Mouse (Mus musculus) Patski (cell line): ENCODE data around the gene Camta2. TPM values are rescaled to one million over a fixed set of nuclear protein-coding genes. Genes with fewer than 3 reads are reported as not detected.

Experiments
- ATAC-seq: fragments of 100-300 bp; one replicate; pipeline ENCODE4 v1.8.0; 2021
- CTCF ChIA-PET: fragments of 350-600 bp; sonication (Branson Sonifier 250); formaldehyde crosslinking; loops from one replicate; lab custom pipeline; 2022; ENCODE audit warnings: inconsistent platforms; lab: Charles Lee
- POLR2A ChIA-PET: fragments of 350-600 bp; sonication (Branson Sonifier 250); formaldehyde crosslinking; loops from one replicate; lab custom pipeline; 2022; ENCODE audit warnings: antibody characterized with exemption, inconsistent platforms; lab: Charles Lee
- DNase-seq: peaks from one replicate; pipeline ENCODE4 v3.0.0-alpha.2; 2011; ENCODE audit warnings: low read depth, low spot score
- H3K27me3 ChIP-seq: fragments of 371-371 bp; one replicate; pipeline ENCODE4 v1.5.1; 2021
- CTCF ChIP-seq: fragments of 100-300 bp; IDR thresholded peaks from one replicate; pipeline ENCODE4 v1.5.1; 2021
- in situ Hi-C: fragments of 300-500 bp; cut with MboI; formaldehyde crosslinking; loops from 3 replicates; pipeline ENCODE4 v1.11.1; 2018; ENCODE audit warnings: low pct_unique_long_range_greater_than_20kb, mixed read lengths
- polyA plus RNA-seq: library from polyadenylated mRNA; unstranded; gene quantifications from one replicate; pipeline ENCODE4 v1.2.3, GENCODE M21; 2021

Camta2 gene
- polyA plus RNA-seq, 1 experiment from 2014 or later = 22.2 TPM

GRCm38 (mm10) chr11:70697376-70697775 lies 9.5 kb upstream of the Camta2 start:
- ATAC-seq (no peak), DNase-seq (no peak)
- ChIA-PET POLR2A (no interaction called here), CTCF (interaction anchor here (0.9 to 1.8 kb wide), 4 partner anchors 9 to 45 kb away, joined by 3 to 5 read pairs (median 4); no protein-coding TSS in a partner anchor)
- TF ChIP-seq CTCF = no peak
- H3K27me3 ChIP-seq = no peaks in the 10 kb centered on the region
- in situ Hi-C loops = no loop called here

GRCm38 (mm10) chr11:70693504-70693903 lies 5.6 kb upstream of the Camta2 start:
- in situ Hi-C loops = no loop called here
- CTCF ChIA-PET = no interaction called here
- H3K27me3 ChIP-seq = no peaks in the 10 kb centered on the region
- ATAC-seq (no peak), DNase-seq (no peak)
- TF ChIP-seq CTCF = no peak
- POLR2A ChIA-PET = no interaction called here

GRCm38 (mm10) chr11:70689578-70689977 lies 1.7 kb upstream of the Camta2 start:
- TF ChIP-seq CTCF = no peak
- POLR2A ChIA-PET = interaction anchor here (1.3 kb wide), 1 partner anchor 10 kb away, joined by 5 read pairs; the partner anchor contains the start of genes Inca1 and Kif1c
- ATAC-seq (no peak), DNase-seq (no peak)
- no peaks in the 10 kb centered on the region for H3K27me3 ChIP-seq
- in situ Hi-C loops = loop anchor here (5.0 kb wide), 1 partner anchor 63 kb away; no protein-coding TSS in a partner anchor
- CTCF ChIA-PET = interaction anchor here (1.1 kb wide), 1 partner anchor 13 kb away, joined by 3 read pairs; no protein-coding TSS in a partner anchor

- in situ Hi-C loops = loop anchor here (5.0 kb wide), 1 partner anchor 64 kb away; no protein-coding TSS in a partner anchor
- no peaks in the 10 kb centered on the region for H3K27me3 ChIP-seq
- no peak for TF ChIP-seq CTCF
- CTCF ChIA-PET = interaction anchor here (0.8 to 1.5 kb wide), 6 partner anchors 9 to 17 kb away, joined by 3 to 7 read pairs (median 3); no protein-coding TSS in a partner anchor
- ATAC-seq (no peak), DNase-seq (no peak)
- POLR2A ChIA-PET = interaction anchor here (0.6 to 2.2 kb wide), 4 partner anchors 12 to 50 kb away, joined by 3 to 11 read pairs (median 7); partner anchors contain the start of genes Inca1, Kif1c, Rnf167 and Slc25a11
Observed at GRCm38 (mm10) chr11:70688372-70688771, 467 bp upstream of the Camta2 start.

- in situ Hi-C loops = loop anchor here (5.0 kb wide), 1 partner anchor 65 kb away; no protein-coding TSS in a partner anchor
- ATAC-seq (peak; percentile 21), DNase-seq (no peak)
- ChIA-PET CTCF (interaction anchor here (1.2 to 1.5 kb wide), 2 partner anchors 12 to 18 kb away, joined by 4 to 7 read pairs; partner anchors contain the start of gene Spag7), POLR2A (interaction anchor here (1.5 to 2.2 kb wide), 4 partner anchors 13 to 40 kb away, joined by 7 to 11 read pairs (median 8); partner anchors contain the start of genes Inca1, Kif1c, Rnf167 and Slc25a11)
- TF ChIP-seq CTCF = no peak
- no peaks in the 10 kb centered on the region for H3K27me3 ChIP-seq
Observed at GRCm38 (mm10) chr11:70686901-70687566, 871 bp downstream of the Camta2 start.

GRCm38 (mm10) chr11:70683640-70684039 lies 4.3 kb downstream of the Camta2 start:
- ChIA-PET POLR2A (interaction anchor here (1.5 kb wide), 1 partner anchor 93 kb away, joined by 4 read pairs; no protein-coding TSS in a partner anchor), CTCF (no interaction called here)
- DNase-seq (no peak), ATAC-seq (no peak)
- no peak for TF ChIP-seq CTCF
- in situ Hi-C loops = no loop called here
- no peaks in the 10 kb centered on the region for H3K27me3 ChIP-seq

GRCm38 (mm10) chr11:70681897-70682581 lies 5.9 kb downstream of the Camta2 start:
- DNase-seq (no peak), ATAC-seq (no peak)
- ChIA-PET CTCF (interaction anchor here (0.7 to 2.0 kb wide), 5 partner anchors 8 to 96 kb away, joined by 3 to 5 read pairs (median 4); no protein-coding TSS in a partner anchor), POLR2A (interaction anchor here (0.7 to 2.2 kb wide), 2 partner anchors 10 to 14 kb away, joined by 4 to 6 read pairs; no protein-coding TSS in a partner anchor)
- no peaks in the 10 kb centered on the region for H3K27me3 ChIP-seq
- in situ Hi-C loops = no loop called here
- no peak for TF ChIP-seq CTCF

GRCm38 (mm10) chr11:70681170-70681569 lies 6.7 kb downstream of the Camta2 start:
- CTCF ChIA-PET = interaction anchor here (1.2 to 2.0 kb wide), 2 partner anchors 10 to 97 kb away, joined by 4 to 5 read pairs; no protein-coding TSS in a partner anchor
- in situ Hi-C loops = no loop called here

GRCm38 (mm10) chr11:70679894-70680293 lies 8.0 kb downstream of the Camta2 start:
- ChIA-PET POLR2A (interaction anchor here (0.9 kb wide), 1 partner anchor 10 kb away, joined by 3 read pairs; no protein-coding TSS in a partner anchor), CTCF (no interaction called here)
- H3K27me3 ChIP-seq = no peaks in the 10 kb centered on the region
- TF ChIP-seq CTCF = no peak
- DNase-seq (no peak), ATAC-seq (no peak)
- in situ Hi-C loops = no loop called here

More at GRCm38 (mm10) chr11:70681170-70681569, 6.7 kb downstream of the Camta2 start:
- no peaks in the 10 kb centered on the region for H3K27me3 ChIP-seq
- POLR2A ChIA-PET = interaction anchor here (0.6 to 2.2 kb wide), 2 partner anchors 9 to 35 kb away, joined by 3 to 6 read pairs; no protein-coding TSS in a partner anchor
- TF ChIP-seq CTCF = no peak
- ATAC-seq (no peak), DNase-seq (no peak)

GRCm38 (mm10) chr11:70679361-70679760 lies 8.5 kb downstream of the Camta2 start:
- ATAC-seq (no peak), DNase-seq (no peak)
- in situ Hi-C loops = no loop called here
- no peaks in the 10 kb centered on the region for H3K27me3 ChIP-seq
- POLR2A ChIA-PET = no interaction called here
- CTCF ChIA-PET = no interaction called here
- no peak for TF ChIP-seq CTCF
